Mouse (Mus musculus): ENCODE measurements around the gene Ptgir.

DNA sequence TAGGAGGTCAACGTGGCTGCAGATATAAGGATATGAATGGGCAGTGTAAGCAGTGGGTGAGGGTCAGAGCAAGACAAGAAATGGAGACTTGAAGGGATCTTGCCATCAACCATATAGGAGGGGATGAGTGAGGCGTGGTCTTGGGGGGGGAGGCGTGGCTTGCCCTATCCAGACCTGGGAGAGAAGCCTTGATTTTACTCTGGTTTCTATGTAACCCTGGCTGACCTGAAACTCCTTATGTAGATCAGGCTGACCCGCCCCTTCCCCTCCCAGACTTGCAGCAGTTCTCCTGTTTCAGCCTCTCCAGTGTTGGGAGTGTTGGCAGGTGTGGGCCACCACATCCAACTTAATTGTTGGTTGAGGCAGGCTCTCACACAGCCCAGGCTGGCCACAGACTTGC is 22.0 kb upstream of the Ptgir start:
- TF ChIP-seq CTCF (IDR thresholded peaks at IDR 0.05; ENCODE audit: extremely low read depth, insufficient read depth, low read length) (no peak), POLR2A (IDR thresholded peaks at IDR 0.05; ENCODE audit: extremely low read depth, insufficient read depth, low read length) (no peak)

All from cortical plate, adult 2 months (tissue).